Mouse (Mus musculus): Measurements from ENCODE around the gene Adra2a. TPM values are rescaled to one million over a fixed set of nuclear protein-coding genes. Genes with fewer than 3 reads are reported as not detected.

Adra2a gene
- total and polyA plus RNA-seq, 2 experiments from 2014 or later: 2.9 to 30.5 TPM

- no peak for TF ChIP-seq CTCF (IDR thresholded peaks at IDR 0.05)
- DNase-seq (ENCODE audit: low spot score) (no peak), ATAC-seq (ENCODE audit: low FRiP score) (no peak)
- 45% methylated on average over 5 of the region's 5 CpGs for WGBS
- Histone ChIP-seq H3K9me3 (ENCODE audit: low read length) (no peaks in the 10 kb centered on the region), H3K27ac (ENCODE audit: low read depth, low read length) (no peak overlapping the region), H3K4me3 (ENCODE audit: low read depth, low read length) (no peak overlapping the region), H3K4me2 (ENCODE audit: low read depth, low read length, poor library complexity, severe bottlenecking) (no peak overlapping the region), H3K36me3 (ENCODE audit: insufficient read depth, low read length) (no peaks in the 10 kb centered on the region), H3K27me3 (ENCODE audit: insufficient read depth, low read length) (no peaks in the 10 kb centered on the region), H3K9ac (replicated peaks; ENCODE audit: low read length, poor library complexity, severe bottlenecking) (no peak overlapping the region), H3K4me1 (ENCODE audit: insufficient read depth, low read length) (no peaks in the 10 kb centered on the region)
Measured at GRCm38 (mm10) chr19:54055845-54056244, 11.9 kb downstream of the Adra2a start.

- H3K9ac ChIP-seq (replicated peaks; ENCODE audit: low read length, poor library complexity, severe bottlenecking): no peak overlapping the region
- no peak overlapping the region for H3K27ac ChIP-seq (ENCODE audit: low read depth, low read length)
- TF ChIP-seq CTCF (IDR thresholded peaks at IDR 0.05): no peak
- H3K27me3 ChIP-seq (ENCODE audit: insufficient read depth, low read length): no peaks in the 10 kb centered on the region
- WGBS: 91% methylated on average over 7 of the region's 7 CpGs
- DNase-seq (ENCODE audit: low spot score) (no peak), ATAC-seq (ENCODE audit: low FRiP score) (no peak)
- no peak overlapping the region for H3K4me2 ChIP-seq (ENCODE audit: low read depth, low read length, poor library complexity, severe bottlenecking)
- H3K36me3 ChIP-seq (ENCODE audit: insufficient read depth, low read length): no peaks in the 10 kb centered on the region
- no peaks in the 10 kb centered on the region for H3K4me1 ChIP-seq (ENCODE audit: insufficient read depth, low read length)
- H3K9me3 ChIP-seq (ENCODE audit: low read length): no peaks in the 10 kb centered on the region
- no peak overlapping the region for H3K4me3 ChIP-seq (ENCODE audit: low read depth, low read length)
Measured at GRCm38 (mm10) chr19:54068447-54068846, 24.5 kb downstream of the Adra2a start.

- Histone ChIP-seq H3K27ac (ENCODE audit: low read depth, low read length) (no peak overlapping the region), H3K36me3 (ENCODE audit: insufficient read depth, low read length) (no peaks in the 10 kb centered on the region), H3K4me1 (ENCODE audit: insufficient read depth, low read length) (no peaks in the 10 kb centered on the region), H3K9ac (replicated peaks; ENCODE audit: low read length, poor library complexity, severe bottlenecking) (no peak overlapping the region), H3K27me3 (ENCODE audit: insufficient read depth, low read length) (no peaks in the 10 kb centered on the region), H3K4me2 (ENCODE audit: low read depth, low read length, poor library complexity, severe bottlenecking) (no peak overlapping the region), H3K9me3 (ENCODE audit: low read length) (no peaks in the 10 kb centered on the region), H3K4me3 (ENCODE audit: low read depth, low read length) (no peak overlapping the region)
- TF ChIP-seq CTCF (IDR thresholded peaks at IDR 0.05): no peak
- ATAC-seq (ENCODE audit: low FRiP score): no peak
- 93% methylated on average over 5 of the region's 5 CpGs for WGBS
- no peak for DNase-seq (ENCODE audit: low spot score)
Measured at GRCm38 (mm10) chr19:54070521-54070920, 26.6 kb downstream of the Adra2a start.

DNA sequence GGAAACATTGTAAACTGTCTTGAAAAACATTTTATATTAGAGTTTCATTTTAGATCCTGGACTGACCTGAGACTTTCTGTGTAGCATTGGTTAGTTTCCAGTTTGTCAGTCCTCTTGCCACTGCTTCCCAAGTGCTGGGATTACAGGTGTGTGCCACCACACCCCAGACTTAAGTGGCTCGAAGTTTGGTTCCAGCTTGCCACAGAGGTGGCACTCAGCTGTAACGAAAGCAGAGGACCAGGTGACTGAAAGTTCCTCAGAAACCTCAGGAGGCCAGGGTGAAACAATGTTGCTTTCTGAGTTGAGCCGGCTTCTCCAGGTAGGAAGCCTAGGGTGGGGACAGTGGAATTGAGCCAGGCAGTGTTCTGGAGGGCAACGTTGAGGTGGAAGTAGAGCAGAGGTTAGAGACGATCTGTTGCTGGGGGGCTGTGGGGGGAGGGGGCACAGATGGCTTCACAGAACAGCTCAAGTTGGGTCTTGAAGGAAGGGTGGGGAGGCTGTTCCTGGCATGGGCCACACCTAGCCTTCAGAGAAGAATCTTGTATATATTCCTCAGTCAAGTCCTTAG lies 28.4 kb downstream of the Adra2a start:
- Histone ChIP-seq H3K27ac (ENCODE audit: low read depth, low read length) (no peak overlapping the region), H3K27me3 (ENCODE audit: insufficient read depth, low read length) (no peaks in the 10 kb centered on the region), H3K9ac (replicated peaks; ENCODE audit: low read length, poor library complexity, severe bottlenecking) (no peak overlapping the region), H3K4me3 (ENCODE audit: low read depth, low read length) (no peak overlapping the region), H3K9me3 (ENCODE audit: low read length) (no peaks in the 10 kb centered on the region), H3K36me3 (ENCODE audit: insufficient read depth, low read length) (no peaks in the 10 kb centered on the region), H3K4me1 (ENCODE audit: insufficient read depth, low read length) (no peaks in the 10 kb centered on the region), H3K4me2 (ENCODE audit: low read depth, low read length, poor library complexity, severe bottlenecking) (no peak overlapping the region)
- TF ChIP-seq CTCF (IDR thresholded peaks at IDR 0.05): no peak
- no peak for ATAC-seq (ENCODE audit: low FRiP score)
- 88% methylated on average over 5 of the region's 5 CpGs for WGBS
- DNase-seq (ENCODE audit: low spot score): no peak

DNA sequence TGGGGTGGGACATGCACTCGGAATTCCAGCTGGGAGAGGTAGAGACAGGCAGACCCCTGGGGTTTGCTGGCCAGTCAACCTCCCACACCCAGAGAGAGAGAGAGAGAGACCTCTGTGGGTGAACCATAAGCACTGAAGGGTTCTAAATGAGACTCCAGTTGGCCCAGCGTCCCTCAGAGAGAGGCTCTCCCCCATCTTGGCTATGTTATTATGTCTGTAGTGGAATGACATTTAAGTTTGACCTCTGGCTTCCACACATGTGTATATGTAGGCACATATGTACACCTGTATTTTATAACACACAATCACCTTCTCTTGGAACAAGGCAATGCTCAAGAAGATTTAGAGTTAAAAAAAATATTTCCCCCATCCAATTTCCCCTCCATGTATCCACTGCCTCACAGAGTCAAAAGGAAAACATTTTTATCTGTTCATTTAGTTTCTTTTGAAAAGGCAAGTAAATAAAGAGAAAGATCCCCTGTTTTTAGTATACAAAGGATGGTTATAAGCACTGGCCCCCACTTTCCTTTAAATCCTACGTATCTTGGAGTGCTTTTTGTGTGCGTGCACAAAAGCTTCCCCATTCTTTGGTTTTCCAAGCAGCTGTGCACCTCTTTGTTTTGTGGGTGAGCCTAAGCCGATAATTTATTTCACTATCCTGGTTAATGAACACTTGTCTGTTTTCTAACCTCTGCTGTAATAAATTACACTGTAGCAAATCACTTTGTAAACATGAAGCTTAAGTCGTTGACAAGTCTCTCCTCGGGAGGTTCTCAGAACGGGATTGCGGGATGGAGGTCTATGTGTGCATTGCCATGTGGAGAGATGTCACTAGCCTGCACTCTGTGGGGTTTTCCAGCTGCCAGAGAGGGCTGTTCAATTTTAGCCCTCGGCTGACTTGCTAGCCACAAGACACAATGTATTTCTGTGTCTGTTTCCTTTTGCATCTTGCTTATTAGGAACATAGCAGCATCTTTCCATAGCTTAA lies 32.7 kb downstream of the Adra2a start:
- H3K27me3 ChIP-seq (ENCODE audit: insufficient read depth, low read length): no peaks in the 10 kb centered on the region
- no peak for ATAC-seq (ENCODE audit: low FRiP score)
- no peak for TF ChIP-seq CTCF (IDR thresholded peaks at IDR 0.05)
- H3K27ac ChIP-seq (ENCODE audit: low read depth, low read length): no peak overlapping the region
- no peak for DNase-seq (ENCODE audit: low spot score)
- no peak overlapping the region for H3K4me3 ChIP-seq (ENCODE audit: low read depth, low read length)
- 33% methylated on average over 10 of the region's 10 CpGs for WGBS
- no peaks in the 10 kb centered on the region for H3K36me3 ChIP-seq (ENCODE audit: insufficient read depth, low read length)
- no peaks in the 10 kb centered on the region for H3K4me1 ChIP-seq (ENCODE audit: insufficient read depth, low read length)
- no peaks in the 10 kb centered on the region for H3K9me3 ChIP-seq (ENCODE audit: low read length)
- no peak overlapping the region for H3K4me2 ChIP-seq (ENCODE audit: low read depth, low read length, poor library complexity, severe bottlenecking)
- no peak overlapping the region for H3K9ac ChIP-seq (replicated peaks; ENCODE audit: low read length, poor library complexity, severe bottlenecking)

DNA sequence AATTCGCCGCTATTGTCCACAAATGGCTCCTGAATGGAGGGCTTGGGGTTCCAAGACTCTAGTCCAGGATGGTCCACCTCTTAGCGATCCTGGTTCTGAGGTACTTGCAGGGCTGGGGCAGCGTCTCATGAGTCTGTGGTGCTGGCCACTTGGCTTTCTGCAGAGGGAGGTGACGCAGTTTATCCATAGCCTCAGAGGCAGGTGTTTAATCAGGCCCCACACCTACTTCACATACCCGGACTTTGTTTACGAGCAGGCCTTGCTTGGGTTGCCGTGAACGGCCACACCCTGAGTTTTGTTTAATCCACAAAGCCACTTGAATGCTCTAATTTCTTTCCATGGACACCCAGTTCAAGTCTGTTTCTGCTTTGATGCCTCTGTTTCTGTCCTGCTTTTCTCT lies 37.4 kb downstream of the Adra2a start:
- Histone ChIP-seq H3K36me3 (ENCODE audit: insufficient read depth, low read length) (no peaks in the 10 kb centered on the region), H3K9ac (replicated peaks; ENCODE audit: low read length, poor library complexity, severe bottlenecking) (no peak overlapping the region), H3K9me3 (ENCODE audit: low read length) (no peaks in the 10 kb centered on the region), H3K27ac (ENCODE audit: low read depth, low read length) (no peak overlapping the region), H3K27me3 (ENCODE audit: insufficient read depth, low read length) (no peaks in the 10 kb centered on the region), H3K4me2 (ENCODE audit: low read depth, low read length, poor library complexity, severe bottlenecking) (no peak overlapping the region), H3K4me1 (ENCODE audit: insufficient read depth, low read length) (no peaks in the 10 kb centered on the region), H3K4me3 (ENCODE audit: low read depth, low read length) (no peak overlapping the region)
- no peak for ATAC-seq (ENCODE audit: low FRiP score)
- TF ChIP-seq CTCF (IDR thresholded peaks at IDR 0.05): no peak
- DNase-seq (ENCODE audit: low spot score): no peak
- 90% methylated on average over 9 of the region's 9 CpGs for WGBS

All from midbrain, postnatal 0 days (tissue).